In the genomic region with DNA sequence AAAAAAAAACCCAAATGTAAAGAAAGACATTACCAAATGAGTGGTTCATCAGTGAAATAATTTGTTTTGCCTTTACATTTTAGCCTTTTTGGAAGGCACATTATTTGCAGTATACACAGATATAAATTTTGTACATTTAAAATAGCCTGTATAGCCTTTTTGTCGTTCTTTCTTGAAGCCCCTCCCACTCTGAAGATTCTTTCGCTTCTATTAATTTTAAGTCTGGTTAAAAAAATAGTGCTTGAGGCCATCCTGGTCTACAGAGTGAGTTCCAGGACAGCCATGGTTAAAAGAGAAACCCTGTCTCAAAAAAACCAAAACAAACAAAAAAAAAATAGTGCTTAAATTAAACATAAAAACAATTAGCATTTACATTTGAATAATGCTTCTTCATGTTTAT, we compare ENCODE assay signal across 8 mouse cellular contexts. TPM values are rescaled to one million over a fixed set of nuclear protein-coding genes. Genes with fewer than 3 reads are reported as not detected.
DNase-seq lines count a peak whose midpoint lies in the region; ATAC-seq and TF ChIP-seq lines count a peak whose summit lies in the region.

No protein-coding gene starts in this region.

- no peak for TF ChIP-seq CTCF in bone marrow, adult 2 months (IDR thresholded peaks at IDR 0.05; ENCODE audit: control insufficient read depth, insufficient read depth, low read length)

- no peaks in the 10 kb centered on the region for H3K4me1 ChIP-seq in kidney, embryonic 14.5 days (ENCODE audit: control insufficient read depth, insufficient read depth, low read length)
- H3K4me1 ChIP-seq in bone marrow, adult 2 months (ENCODE audit: control insufficient read depth, insufficient read depth, low read length) = no peaks in the 10 kb centered on the region
- peaks cover 14% of the 10 kb centered on the region; the same call in 1 of the 2 replicates for H3K4me1 ChIP-seq in hindbrain, embryonic 13.5 days (replicated peaks)
- H3K4me1 ChIP-seq in midbrain, embryonic 14.5 days (ENCODE audit: control insufficient read depth, insufficient read depth, low read length) = no peaks in the 10 kb centered on the region

- peak overlapping the region; percentile 56 for H3K4me2 ChIP-seq in kidney, embryonic 14.5 days (replicated peaks; ENCODE audit: low read depth, low read length)
- H3K4me2 ChIP-seq in hindbrain, embryonic 13.5 days = peak overlapping the region; percentile 56
- peak overlapping the region; percentile 48 for H3K4me2 ChIP-seq in midbrain, embryonic 14.5 days (ENCODE audit: low read length)

- TF ChIP-seq POLR2A in bone marrow, adult 2 months (IDR thresholded peaks at IDR 0.05; ENCODE audit: borderline replicate concordance, control insufficient read depth, low read depth, low read length) = no peak

- H3K4me3 ChIP-seq in kidney, embryonic 14.5 days (ENCODE audit: low read length) = peak overlapping the region; percentile 68
- peak overlapping the region; percentile 80 for H3K4me3 ChIP-seq in bone marrow, adult 2 months (replicated peaks; ENCODE audit: control insufficient read depth, low read depth, low read length)
- H3K4me3 ChIP-seq in hindbrain, embryonic 13.5 days = peak overlapping the region; percentile 67
- peak overlapping the region; percentile 75 for H3K4me3 ChIP-seq in midbrain, embryonic 14.5 days (replicated peaks; ENCODE audit: low read depth, low read length)

- no peaks in the 10 kb centered on the region for H3K36me3 ChIP-seq in kidney, embryonic 14.5 days (ENCODE audit: control insufficient read depth, insufficient read depth, low read length)
- no peaks in the 10 kb centered on the region for H3K36me3 ChIP-seq in hindbrain, embryonic 13.5 days
- no peaks in the 10 kb centered on the region for H3K36me3 ChIP-seq in midbrain, embryonic 14.5 days (ENCODE audit: control insufficient read depth, insufficient read depth, low read length)

- peak overlapping the region; percentile 65; the same call in 1 of the 2 replicates for H3K9ac ChIP-seq in kidney, embryonic 14.5 days (ENCODE audit: low read depth, low read length)
- H3K9ac ChIP-seq in hindbrain, embryonic 13.5 days = 0 out of 2 replicates have a peak overlapping the region, but pooled peaks have one; percentile 85
- peak overlapping the region; percentile 86 for H3K9ac ChIP-seq in midbrain, embryonic 14.5 days (replicated peaks; ENCODE audit: low read length)

- no peak overlapping the region for H3K27ac ChIP-seq in kidney, embryonic 14.5 days (ENCODE audit: low read depth, low read length)
- H3K27ac ChIP-seq in bone marrow, adult 2 months (ENCODE audit: control insufficient read depth, insufficient read depth, low read depth, low read length, poor library complexity) = no peak overlapping the region
- H3K27ac ChIP-seq in hindbrain, embryonic 13.5 days = peak overlapping the region; percentile 98
- peak overlapping the region; percentile 98 for H3K27ac ChIP-seq in midbrain, embryonic 14.5 days (replicated peaks; ENCODE audit: low read depth, low read length)

- H3K9me3 ChIP-seq in kidney, embryonic 14.5 days (ENCODE audit: control insufficient read depth, low read length) = no peaks in the 10 kb centered on the region
- no peaks in the 10 kb centered on the region for H3K9me3 ChIP-seq in hindbrain, embryonic 13.5 days
- no peaks in the 10 kb centered on the region for H3K9me3 ChIP-seq in midbrain, embryonic 14.5 days (ENCODE audit: control insufficient read depth, low read length)

- ATAC-seq in kidney, embryonic 14.5 days (ENCODE audit: low FRiP score, low TSS enrichment) = no peak
- no peak for ATAC-seq in hindbrain, embryonic 13.5 days (ENCODE audit: low FRiP score)
- ATAC-seq in midbrain, embryonic 14.5 days (ENCODE audit: low FRiP score, low TSS enrichment) = no peak
- ATAC-seq in frontal cortex, adult (ENCODE audit: low TSS enrichment) = no peak

- no peaks in the 10 kb centered on the region for H3K27me3 ChIP-seq in kidney, embryonic 14.5 days (ENCODE audit: control insufficient read depth, insufficient read depth, low read length)
- no peaks in the 10 kb centered on the region for H3K27me3 ChIP-seq in hindbrain, embryonic 13.5 days
- no peaks in the 10 kb centered on the region for H3K27me3 ChIP-seq in midbrain, embryonic 14.5 days (ENCODE audit: control insufficient read depth, insufficient read depth, low read length)

- 27% methylated on average over 2 of the region's 2 CpGs for WGBS in kidney, embryonic 14.5 days
- 0% methylated on average over 2 of the region's 2 CpGs for WGBS in bone marrow, adult 2 months
- 21% methylated on average over 2 of the region's 2 CpGs for WGBS in hindbrain, embryonic 13.5 days
- WGBS in midbrain, embryonic 14.5 days = 18% methylated on average over 2 of the region's 2 CpGs

- no peak for DNase-seq in kidney, postnatal 14 days
- DNase-seq in midbrain, embryonic 14.5 days = no peak
- no peak for DNase-seq in adrenal gland, postnatal 4 days (ENCODE audit: low spot score in 2 of 2)
- no peak for DNase-seq in spleen, postnatal 4 days (ENCODE audit: low spot score in 2 of 2)

RNA-seq across cellular contexts. Expression of a gene that starts 14.8 kb away (rescaled TPM):
- polyA plus RNA-seq in kidney, embryonic 14.5 days (2014; fragmentation: Nextera tagmentation; extraction: Ambion mirVana) = 0.10 TPM in 1 of 2 replicates, not detected in the other
- polyA plus RNA-seq in bone marrow, adult 2 months (2011; ENCODE audit: insufficient read depth, insufficient read length, low replicate concordance, missing spikeins) = not detected in 2 replicates
- 0.13 TPM in 2 replicates for polyA plus RNA-seq in hindbrain, embryonic 13.5 days (2015; fragmentation: Nextera tagmentation; extraction: Ambion mirVana)
- 0.22 TPM in 1 of 2 replicates, not detected in the other for polyA plus RNA-seq in midbrain, embryonic 14.5 days (2014; fragmentation: Nextera tagmentation; extraction: Ambion mirVana)
- not detected for total RNA-seq in adrenal gland, postnatal 4 days (2021)

RNA-seq across cellular contexts. Expression of a gene that starts 32.0 kb away (rescaled TPM):
- polyA plus RNA-seq in kidney, embryonic 14.5 days (2014; fragmentation: Nextera tagmentation; extraction: Ambion mirVana) = 14.9 and 23.2 TPM in 2 replicates
- 20.8 and 28.5 TPM in 2 replicates for polyA plus RNA-seq in bone marrow, adult 2 months (2011; ENCODE audit: insufficient read depth, insufficient read length, low replicate concordance, missing spikeins)
- polyA plus RNA-seq in hindbrain, embryonic 13.5 days (2015; fragmentation: Nextera tagmentation; extraction: Ambion mirVana) = 20.1 and 20.3 TPM in 2 replicates
- 30.2 and 32.8 TPM in 2 replicates for polyA plus RNA-seq in midbrain, embryonic 14.5 days (2014; fragmentation: Nextera tagmentation; extraction: Ambion mirVana)
- 10 to 100 TPM; 57.3 to 64.1 TPM for total RNA-seq in adrenal gland, postnatal 4 days (2021)

Comparison
In these comparisons a context has a peak if more than half of its experiments do, and no peak if none do; other contexts are left out.
1. H3K27ac ChIP-seq: peak in hindbrain, embryonic 13.5 days (single experiment) and midbrain, embryonic 14.5 days (single experiment); none in kidney, embryonic 14.5 days (single experiment) and bone marrow, adult 2 months (single experiment).
2. Peak in every context shown above with its lines, with median percentiles within 50 percentile points of each other: H3K4me2 ChIP-seq, H3K4me3 ChIP-seq and H3K9ac ChIP-seq.